Mouse (Mus musculus): Measurements from ENCODE around the gene Peli3.

Gene Peli3

GRCm38 (mm10) chr19:4909376-4909775, 33.6 kb downstream of the Peli3 start:
- no peak for DNase-seq (ENCODE audit: low spot score)

GRCm38 (mm10) chr19:4908107-4908506, 34.8 kb downstream of the Peli3 start:
- DNase-seq (ENCODE audit: low spot score), result peak; percentile 36

- DNase-seq (ENCODE audit: low spot score), result peak; percentile 81
Measured at GRCm38 (mm10) chr19:4905979-4906794, 36.7 kb downstream of the Peli3 start, which contains the start of gene Bbs1. Gene Bbs1 (minus strand): TSS chr19:4906628.

GRCm38 (mm10) chr19:4899888-4900287, 43.0 kb downstream of the Peli3 start:
- DNase-seq (ENCODE audit: low spot score), result no peak

GRCm38 (mm10) chr19:4898972-4899371, 44.0 kb downstream of the Peli3 start:
- no peak for DNase-seq (ENCODE audit: low spot score)

- DNase-seq (ENCODE audit: low spot score), result no peak
Measured at GRCm38 (mm10) chr19:4896780-4897520, 46.0 kb downstream of the Peli3 start.

- DNase-seq (ENCODE audit: low spot score), result no peak
Measured at GRCm38 (mm10) chr19:4891798-4892197, 51.1 kb downstream of the Peli3 start.

- no peak for DNase-seq (ENCODE audit: low spot score)
Measured at GRCm38 (mm10) chr19:4889791-4890190, 53.1 kb downstream of the Peli3 start.

- DNase-seq (ENCODE audit: low spot score), result no peak
Measured at GRCm38 (mm10) chr19:4883961-4884360, 59.0 kb downstream of the Peli3 start.
